Mouse (Mus musculus): ENCODE results near the gene Slc9a9.
A peak's percentile ranks its signal among the peaks of the same experiment; 100 is the strongest.

Slc9a9 gene

GRCm38 (mm10) chr9:94682260-94682659 lies 12.6 kb downstream of the Slc9a9 start:
- no peak for DNase-seq (ENCODE audit: low spot score in 2 of 2)

GRCm38 (mm10) chr9:94685640-94686039 lies 15.9 kb downstream of the Slc9a9 start:
- DNase-seq (ENCODE audit: low spot score in 2 of 2), result no peak

- no peak for DNase-seq (ENCODE audit: low spot score in 2 of 2)
Measured at GRCm38 (mm10) chr9:94686380-94686779, 16.7 kb downstream of the Slc9a9 start.

GRCm38 (mm10) chr9:94687203-94687859 lies 17.6 kb downstream of the Slc9a9 start:
- DNase-seq (ENCODE audit: low spot score in 2 of 2), result no peak

- no peak for DNase-seq (ENCODE audit: low spot score in 2 of 2)
Measured at GRCm38 (mm10) chr9:94691311-94692087, 21.8 kb downstream of the Slc9a9 start.

DNA sequence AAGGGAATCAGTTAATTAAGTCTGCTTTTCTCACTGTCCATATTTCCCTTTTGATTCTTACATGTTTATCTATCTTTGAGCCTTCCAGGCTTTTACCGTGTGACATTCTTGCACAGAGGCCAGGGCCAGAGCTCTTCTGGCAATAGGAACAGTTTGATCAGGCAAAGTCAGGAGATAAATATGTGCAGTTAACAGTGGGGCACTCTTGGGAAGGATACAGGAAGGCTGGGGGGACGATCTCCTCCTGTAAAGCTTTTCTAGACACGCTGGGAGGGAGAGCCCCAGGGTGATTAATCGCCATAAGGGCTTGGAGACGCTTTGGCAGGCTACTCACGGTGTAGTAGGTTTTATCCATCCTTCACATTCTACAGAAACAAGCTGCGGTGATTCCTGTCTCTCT lies 22.4 kb downstream of the Slc9a9 start:
- DNase-seq (ENCODE audit: low spot score in 2 of 2), result no peak

DNA sequence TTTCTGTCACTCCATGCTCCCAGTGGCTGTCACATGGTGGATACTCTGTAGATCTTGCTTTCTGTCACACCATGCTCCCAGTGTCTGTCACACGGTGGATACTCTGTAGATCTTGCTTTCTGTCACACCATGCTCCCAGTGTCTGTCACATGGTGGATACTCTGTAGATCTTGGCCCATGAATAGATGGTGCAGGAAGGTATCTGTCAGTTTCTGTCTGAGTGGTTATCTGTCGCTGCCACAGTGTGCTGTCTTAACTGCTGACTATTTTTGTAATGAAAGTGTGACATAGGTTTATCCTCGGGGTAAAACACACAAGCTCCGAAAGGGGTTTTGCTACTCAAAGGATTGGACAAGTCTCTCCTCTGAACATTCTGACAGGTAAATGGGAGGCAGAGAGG lies 24.5 kb downstream of the Slc9a9 start:
- no peak for DNase-seq (ENCODE audit: low spot score in 2 of 2)

- DNase-seq (ENCODE audit: low spot score in 2 of 2), result no peak
Measured at GRCm38 (mm10) chr9:94694983-94695382, 25.3 kb downstream of the Slc9a9 start.

DNA sequence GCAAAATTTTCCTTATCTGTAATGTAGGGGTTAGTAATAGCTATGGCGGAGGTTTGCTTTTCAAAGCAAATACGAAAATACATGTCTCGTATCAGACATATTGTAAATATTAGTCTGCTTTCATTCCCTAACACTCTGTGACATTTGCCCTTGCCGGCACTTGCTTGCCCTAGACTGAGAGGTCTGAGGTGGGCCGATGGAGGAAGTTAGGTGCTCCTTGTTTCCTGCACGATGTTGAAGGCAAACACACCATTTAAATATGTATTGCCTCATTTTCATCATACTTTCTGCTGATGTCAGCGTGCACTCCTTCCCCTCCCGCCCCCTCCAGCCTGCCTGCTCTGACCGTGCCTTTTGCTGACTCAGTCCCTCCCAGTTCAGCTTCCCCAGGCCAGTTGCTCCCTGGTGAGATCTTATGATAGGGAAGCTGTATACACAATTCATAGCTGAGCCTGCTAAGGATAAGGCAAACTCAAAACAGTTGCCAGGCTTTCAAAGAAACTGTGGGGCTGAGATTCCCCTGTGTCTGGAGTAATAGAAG lies 26.9 kb downstream of the Slc9a9 start:
- no peak for DNase-seq (ENCODE audit: low spot score in 2 of 2)

- DNase-seq (ENCODE audit: low spot score in 2 of 2), result no peak
Measured at GRCm38 (mm10) chr9:94698175-94698574, 28.5 kb downstream of the Slc9a9 start.

GRCm38 (mm10) chr9:94700549-94700948 lies 30.8 kb downstream of the Slc9a9 start:
- DNase-seq (ENCODE audit: low spot score in 2 of 2), result peak in 1 of 2 experiments; percentile 48

- DNase-seq (ENCODE audit: low spot score in 2 of 2), result no peak
Measured at GRCm38 (mm10) chr9:94701193-94701869, 31.6 kb downstream of the Slc9a9 start.

- no peak for DNase-seq (ENCODE audit: low spot score in 2 of 2)
Measured at GRCm38 (mm10) chr9:94701965-94702634, 32.4 kb downstream of the Slc9a9 start.

GRCm38 (mm10) chr9:94704986-94705757 lies 35.5 kb downstream of the Slc9a9 start:
- no peak for DNase-seq (ENCODE audit: low spot score in 2 of 2)

- DNase-seq (ENCODE audit: low spot score in 2 of 2), result no peak
Measured at GRCm38 (mm10) chr9:94705758-94706026, 36.0 kb downstream of the Slc9a9 start.

GRCm38 (mm10) chr9:94712084-94712483 lies 42.4 kb downstream of the Slc9a9 start:
- DNase-seq (ENCODE audit: low spot score in 2 of 2), result no peak

- no peak for DNase-seq (ENCODE audit: low spot score in 2 of 2)
Measured at GRCm38 (mm10) chr9:94716695-94717094, 47.0 kb downstream of the Slc9a9 start.

DNA sequence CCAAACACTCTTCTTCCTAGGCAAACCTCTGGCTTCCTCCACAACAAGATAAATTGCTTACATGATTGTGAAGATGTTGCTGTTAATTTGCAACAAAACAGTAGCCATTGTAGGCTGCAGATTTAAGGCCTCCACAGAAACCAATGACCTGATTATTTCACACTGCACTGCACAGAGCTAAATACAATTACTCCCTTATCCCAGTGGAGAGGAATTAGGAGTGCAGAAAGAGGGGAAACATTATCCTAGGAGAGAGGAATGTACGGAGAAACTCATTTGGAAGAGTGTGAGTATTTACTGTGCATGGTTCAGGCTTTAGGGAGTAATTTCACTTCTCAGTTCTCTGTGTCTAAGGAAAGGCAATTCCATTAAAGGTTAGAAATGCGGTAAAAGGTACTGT lies 53.9 kb downstream of the Slc9a9 start:
- no peak for DNase-seq (ENCODE audit: low spot score in 2 of 2)

GRCm38 (mm10) chr9:94725121-94725520 lies 55.4 kb downstream of the Slc9a9 start:
- DNase-seq (ENCODE audit: low spot score in 2 of 2), result no peak

DNA sequence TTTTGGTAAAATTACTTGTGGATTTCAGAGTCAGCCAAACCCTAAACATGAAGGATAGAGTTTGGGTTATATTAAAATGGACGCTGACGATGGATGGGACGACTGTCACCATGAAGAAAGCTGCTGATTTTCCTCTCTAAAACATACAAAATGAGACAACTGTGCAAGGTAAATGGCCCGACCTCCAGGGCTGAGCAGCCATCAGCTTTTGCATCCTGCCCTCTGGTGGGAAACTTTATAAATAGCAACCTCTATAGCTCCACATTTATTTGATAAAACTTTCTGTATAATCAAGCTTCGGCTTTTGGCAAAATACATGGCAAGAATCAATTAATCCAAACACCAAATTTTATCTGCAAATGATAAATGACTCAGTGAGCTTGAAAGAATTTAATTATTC lies 57.7 kb downstream of the Slc9a9 start:
- no peak for DNase-seq (ENCODE audit: low spot score in 2 of 2)

DNA sequence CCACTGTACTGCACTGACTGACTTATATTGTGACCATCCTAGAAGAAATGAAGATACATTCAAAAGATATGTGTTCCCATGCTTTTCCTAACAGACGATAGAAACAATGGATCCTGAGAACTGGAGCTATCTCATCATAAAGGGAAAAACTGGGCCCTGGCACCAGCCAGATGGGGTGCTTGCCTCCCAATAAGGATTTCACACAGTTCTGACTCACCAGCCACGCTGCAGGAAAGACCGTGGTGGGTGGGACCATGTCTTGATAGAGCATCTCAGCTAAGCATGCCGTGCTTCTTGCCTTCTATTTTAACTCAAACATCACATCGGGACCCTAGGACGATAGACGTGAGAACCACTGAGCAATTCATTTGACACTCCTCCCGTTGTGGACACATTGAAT lies 60.7 kb downstream of the Slc9a9 start:
- no peak for DNase-seq (ENCODE audit: low spot score in 2 of 2)
